Mouse (Mus musculus): ENCODE measurements at regions not wholly inside any gene's neighbourhood (a gene's known extent, or its start where the extent isn't known, plus 50 kb on each side); places are given as distances from the start of the nearest gene placed in this dataset.

DNA sequence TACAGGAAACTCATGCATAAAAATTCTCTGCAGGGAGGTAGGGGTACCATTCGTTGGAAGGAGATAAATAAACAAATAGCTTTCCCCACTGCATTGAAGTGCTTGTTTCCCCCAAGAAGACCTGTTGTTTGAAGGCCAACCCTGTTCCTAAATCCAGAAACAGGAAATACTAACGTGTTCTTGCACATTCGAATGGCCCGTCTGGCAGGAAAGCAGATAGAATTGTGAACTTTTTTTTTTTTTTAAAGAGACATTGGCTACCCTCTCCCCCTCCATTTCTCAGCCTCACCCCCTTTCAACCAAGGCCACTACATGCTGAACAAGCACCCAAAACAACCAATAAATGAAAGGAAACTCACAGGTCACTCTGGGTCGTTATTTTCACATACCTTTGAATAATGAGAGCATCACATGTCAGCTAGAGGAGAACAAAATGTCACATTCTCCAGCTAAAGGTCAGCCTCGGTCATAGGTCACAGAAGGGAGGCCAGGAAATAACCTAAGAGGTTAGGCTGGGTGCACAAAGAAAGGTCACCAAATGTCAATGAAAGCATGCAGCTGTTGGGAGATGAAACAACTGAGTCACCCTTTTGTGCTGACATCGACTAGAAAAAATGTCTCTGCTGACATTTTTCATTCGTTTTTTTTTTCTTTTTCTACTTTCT, 250.8 kb upstream of the Usp25 start:
- Histone ChIP-seq H3K27ac (no peak overlapping the region), H3K9ac (no peak overlapping the region), H3K4me3 (replicated peaks) (no peak overlapping the region), H3K9me3 (no peaks in the 10 kb centered on the region), H3K4me2 (no peak overlapping the region), H3K4me1 (no peaks in the 10 kb centered on the region), H3K27me3 (replicated peaks) (no peaks in the 10 kb centered on the region), H3K36me3 (no peaks in the 10 kb centered on the region)
- 18% methylated on average over 8 of the region's 8 CpGs for WGBS
- no peak for ATAC-seq (ENCODE audit: insufficient read depth, low FRiP score, low read depth)

DNA sequence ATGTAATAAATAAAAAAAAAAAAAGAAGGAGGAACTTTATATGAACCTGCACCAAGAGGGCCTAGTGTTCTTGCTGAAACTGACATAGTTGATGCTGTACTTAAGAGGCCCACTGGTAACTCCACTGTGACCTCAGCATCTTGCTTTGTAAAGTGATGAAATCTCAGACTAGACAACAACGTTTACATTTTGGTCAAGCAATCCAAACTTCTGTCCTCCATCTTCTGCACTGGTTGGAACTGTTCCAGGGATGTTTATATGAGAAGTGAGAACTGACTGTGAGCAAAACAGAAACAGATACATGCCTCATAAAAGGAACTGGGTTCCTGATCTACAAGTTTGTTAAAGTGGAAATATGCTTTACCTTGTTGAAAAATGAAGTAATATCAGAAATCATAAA, 251.7 kb upstream of the Usp25 start:
- WGBS, result 29% methylated on average over 1 of the region's 1 CpGs
- H3K9me3 ChIP-seq, result no peaks in the 10 kb centered on the region
- no peak for ATAC-seq (ENCODE audit: insufficient read depth, low FRiP score, low read depth)

DNA sequence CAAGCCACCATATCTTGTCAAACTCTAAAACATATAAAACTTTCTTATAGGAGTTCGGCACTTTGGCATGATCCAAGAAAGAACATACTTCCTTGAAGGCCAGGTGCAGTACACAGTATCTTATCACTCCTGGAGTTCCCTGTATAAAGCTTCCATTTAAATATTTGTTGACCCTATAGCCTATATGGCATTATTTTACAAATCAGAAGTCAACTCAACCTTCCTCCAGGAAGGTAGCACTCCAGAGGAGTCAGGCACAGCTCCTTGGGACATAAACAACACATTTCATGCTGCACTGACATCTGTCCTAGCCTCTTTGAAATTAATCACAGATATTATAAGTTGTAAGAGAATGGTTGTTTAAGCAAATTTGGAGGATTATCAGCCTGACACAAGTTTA, 252.5 kb upstream of the Usp25 start:
- Histone ChIP-seq H3K9me3 (no peaks in the 10 kb centered on the region), H3K4me1 (no peaks in the 10 kb centered on the region), H3K36me3 (no peaks in the 10 kb centered on the region), H3K27ac (no peak overlapping the region), H3K4me3 (replicated peaks) (no peak overlapping the region), H3K4me2 (no peak overlapping the region), H3K27me3 (replicated peaks) (no peaks in the 10 kb centered on the region), H3K9ac (no peak overlapping the region)
- 69% methylated on average over 1 of the region's 1 CpGs for WGBS
- ATAC-seq (ENCODE audit: insufficient read depth, low FRiP score, low read depth), result no peak

More for the DNA sequence above, 251.7 kb upstream of the Usp25 start:
- no peak overlapping the region for H3K4me2 ChIP-seq
- H3K36me3 ChIP-seq, result no peaks in the 10 kb centered on the region
- H3K4me1 ChIP-seq, result no peaks in the 10 kb centered on the region
- H3K4me3 ChIP-seq (replicated peaks), result no peak overlapping the region
- H3K27me3 ChIP-seq (replicated peaks), result no peaks in the 10 kb centered on the region
- no peak overlapping the region for H3K9ac ChIP-seq
- H3K27ac ChIP-seq, result no peak overlapping the region

DNA sequence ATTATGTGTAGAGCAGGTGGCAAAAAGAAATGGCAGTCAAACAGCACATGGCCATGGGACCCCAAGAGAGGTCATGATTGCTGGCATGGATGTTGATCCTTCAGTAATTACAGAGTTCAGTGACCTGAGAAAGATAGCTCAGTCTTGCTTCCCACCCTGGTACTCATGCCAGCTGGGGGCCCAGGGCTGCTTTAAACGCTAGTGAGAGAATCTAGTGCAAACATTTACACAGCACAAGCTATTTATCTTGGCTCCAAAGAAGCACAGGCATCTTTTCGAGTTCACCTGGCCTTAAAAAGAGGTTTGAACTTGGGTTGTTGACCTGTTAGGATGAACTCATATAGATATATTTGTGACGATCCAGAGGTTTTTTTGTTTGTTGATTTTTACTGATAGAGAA, 258.6 kb upstream of the Usp25 start:
- Histone ChIP-seq H3K27ac (no peak overlapping the region), H3K9me3 (no peaks in the 10 kb centered on the region), H3K4me2 (no peak overlapping the region), H3K4me1 (no peaks in the 10 kb centered on the region), H3K9ac (no peak overlapping the region), H3K27me3 (replicated peaks) (no peaks in the 10 kb centered on the region), H3K4me3 (replicated peaks) (no peak overlapping the region), H3K36me3 (no peaks in the 10 kb centered on the region)
- peak; percentile 31; the same call in 1 of the 2 replicates for ATAC-seq (ENCODE audit: insufficient read depth, low FRiP score, low read depth)
- WGBS, result 19% methylated on average over 3 of the region's 3 CpGs

DNA sequence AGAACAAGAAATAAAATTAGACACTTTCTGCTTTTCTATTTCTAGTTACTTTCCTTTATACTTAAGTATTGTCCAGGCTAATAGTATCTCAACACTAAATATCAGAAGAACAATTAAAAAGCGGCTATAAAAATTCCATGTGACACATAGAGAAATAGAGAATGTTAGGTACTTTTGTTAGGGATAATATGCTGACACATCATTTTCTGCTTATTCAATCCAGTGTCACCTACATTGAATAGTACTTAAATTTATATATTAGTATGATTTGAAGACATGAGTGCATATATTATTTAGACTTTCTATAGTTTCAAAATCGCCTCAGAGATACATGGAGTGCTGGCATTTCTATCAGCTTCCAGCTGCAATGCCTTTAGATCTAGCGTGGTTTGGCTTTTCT, 267.1 kb upstream of the Usp25 start:
- ATAC-seq (ENCODE audit: insufficient read depth, low FRiP score, low read depth), result no peak
- H3K36me3 ChIP-seq, result no peaks in the 10 kb centered on the region
- H3K4me2 ChIP-seq, result no peak overlapping the region
- H3K27me3 ChIP-seq (replicated peaks), result no peaks in the 10 kb centered on the region
- H3K9me3 ChIP-seq, result 0 out of 2 replicates have a peak, but pooled peaks cover 4% of the 10 kb centered on the region
- no peaks in the 10 kb centered on the region for H3K4me1 ChIP-seq
- H3K9ac ChIP-seq, result no peak overlapping the region
- H3K27ac ChIP-seq, result no peak overlapping the region
- H3K4me3 ChIP-seq (replicated peaks), result no peak overlapping the region
- 89% methylated on average over 3 of the region's 3 CpGs for WGBS

DNA sequence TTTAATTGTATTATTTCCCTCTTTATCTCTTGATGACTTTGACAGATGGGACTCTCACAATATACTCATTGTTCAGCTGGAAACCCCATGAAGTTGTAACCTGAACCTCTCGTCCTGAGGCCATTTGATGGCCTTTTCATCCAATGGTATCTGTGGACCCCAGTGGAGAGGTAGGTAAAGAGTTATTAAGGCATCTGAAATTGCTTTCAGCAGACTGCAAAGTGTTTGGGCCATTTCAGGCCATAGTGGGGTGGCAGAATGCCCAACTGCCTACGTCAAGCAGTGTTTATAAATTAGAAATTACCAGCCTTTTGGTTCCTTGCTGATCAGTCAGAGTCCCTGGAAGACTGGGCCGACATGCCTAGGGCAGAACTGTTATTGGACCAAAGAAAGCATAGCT, 272.4 kb upstream of the Usp25 start:
- 59% methylated on average over 3 of the region's 3 CpGs for WGBS
- no peaks in the 10 kb centered on the region for H3K27me3 ChIP-seq (replicated peaks)
- no peak overlapping the region for H3K9ac ChIP-seq
- no peak overlapping the region for H3K4me2 ChIP-seq
- no peaks in the 10 kb centered on the region for H3K4me1 ChIP-seq
- ATAC-seq (ENCODE audit: insufficient read depth, low FRiP score, low read depth), result no peak
- H3K4me3 ChIP-seq (replicated peaks), result no peak overlapping the region
- H3K9me3 ChIP-seq, result no peaks in the 10 kb centered on the region
- H3K27ac ChIP-seq, result no peak overlapping the region
- H3K36me3 ChIP-seq, result no peaks in the 10 kb centered on the region

DNA sequence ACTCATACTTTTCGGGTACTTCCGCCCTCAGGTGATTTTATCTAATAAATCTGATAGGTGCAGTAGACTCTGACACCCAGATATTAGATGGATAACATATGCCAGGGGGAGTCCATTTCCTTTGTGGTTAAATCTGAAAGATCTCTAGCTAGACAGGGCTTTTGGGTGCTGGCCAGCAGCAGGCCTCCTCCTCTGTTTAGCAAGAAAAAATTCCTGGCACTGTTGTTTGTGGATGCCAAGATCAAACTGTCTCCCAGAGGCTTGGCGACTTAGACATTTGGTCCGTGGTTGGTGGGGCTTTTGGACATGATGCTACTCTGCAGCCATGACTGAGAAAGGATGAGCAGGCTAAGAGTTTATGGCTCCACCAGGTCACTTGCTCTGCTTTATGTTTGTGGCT, 287.5 kb upstream of the Usp25 start:
- H3K4me3 ChIP-seq (replicated peaks), result no peak overlapping the region
- H3K4me2 ChIP-seq, result no peak overlapping the region
- no peaks in the 10 kb centered on the region for H3K4me1 ChIP-seq
- H3K9me3 ChIP-seq, result no peaks in the 10 kb centered on the region
- ATAC-seq (ENCODE audit: insufficient read depth, low FRiP score, low read depth), result no peak
- no peak overlapping the region for H3K27ac ChIP-seq
- no peaks in the 10 kb centered on the region for H3K27me3 ChIP-seq (replicated peaks)
- WGBS, result 61% methylated on average over 4 of the region's 4 CpGs
- no peak overlapping the region for H3K9ac ChIP-seq
- H3K36me3 ChIP-seq, result no peaks in the 10 kb centered on the region

DNA sequence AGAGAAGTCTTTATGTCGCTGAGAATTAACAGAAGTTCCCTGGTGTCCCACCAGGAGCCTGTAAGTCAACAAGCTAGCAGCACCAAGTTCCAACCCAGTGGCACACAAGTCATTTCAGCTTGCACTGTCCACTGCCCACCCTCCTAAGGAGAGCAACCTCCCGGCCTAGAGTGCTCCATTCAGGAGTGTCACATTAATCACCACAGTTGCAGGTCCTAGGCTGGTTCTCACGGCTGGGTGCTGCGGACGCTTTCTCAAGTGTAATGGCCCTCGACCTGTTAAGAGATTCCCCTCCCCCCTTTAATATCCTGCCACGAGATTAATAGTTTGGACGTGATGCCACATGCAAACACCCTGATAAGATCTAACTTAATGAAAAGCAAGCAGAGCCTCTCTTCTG, 288.2 kb upstream of the Usp25 start:
- Histone ChIP-seq H3K4me2 (no peak overlapping the region), H3K9me3 (no peaks in the 10 kb centered on the region), H3K27me3 (replicated peaks) (no peaks in the 10 kb centered on the region), H3K9ac (no peak overlapping the region), H3K4me1 (no peaks in the 10 kb centered on the region), H3K27ac (no peak overlapping the region), H3K4me3 (replicated peaks) (no peak overlapping the region), H3K36me3 (no peaks in the 10 kb centered on the region)
- ATAC-seq (ENCODE audit: insufficient read depth, low FRiP score, low read depth), result no peak
- 34% methylated on average over 8 of the region's 8 CpGs for WGBS

DNA sequence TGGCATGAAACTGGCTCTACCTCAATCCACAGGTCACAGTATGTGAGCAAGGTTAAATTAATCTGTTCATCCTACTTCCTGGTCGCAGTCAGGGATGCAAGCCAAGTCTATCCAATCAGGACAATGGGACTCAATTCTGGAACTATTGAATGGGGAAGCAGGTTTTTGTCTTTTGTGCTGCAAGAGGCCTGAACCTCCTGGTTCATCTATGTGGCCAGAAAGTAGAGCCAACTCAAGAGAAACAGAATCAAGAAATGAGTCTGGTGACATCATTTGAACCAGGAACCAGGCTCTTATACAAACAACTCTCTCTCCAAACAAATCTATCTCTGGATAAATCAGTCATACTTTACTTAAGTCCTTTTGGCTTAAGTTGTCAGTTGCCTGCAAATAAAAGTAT, 294.7 kb upstream of the Usp25 start:
- Histone ChIP-seq H3K4me3 (replicated peaks) (no peak overlapping the region), H3K9me3 (no peaks in the 10 kb centered on the region), H3K9ac (no peak overlapping the region), H3K36me3 (no peaks in the 10 kb centered on the region), H3K4me1 (no peaks in the 10 kb centered on the region), H3K27me3 (replicated peaks) (no peaks in the 10 kb centered on the region), H3K4me2 (no peak overlapping the region), H3K27ac (no peak overlapping the region)
- no peak for ATAC-seq (ENCODE audit: insufficient read depth, low FRiP score, low read depth)
- WGBS, result 83% methylated on average over 1 of the region's 1 CpGs

DNA sequence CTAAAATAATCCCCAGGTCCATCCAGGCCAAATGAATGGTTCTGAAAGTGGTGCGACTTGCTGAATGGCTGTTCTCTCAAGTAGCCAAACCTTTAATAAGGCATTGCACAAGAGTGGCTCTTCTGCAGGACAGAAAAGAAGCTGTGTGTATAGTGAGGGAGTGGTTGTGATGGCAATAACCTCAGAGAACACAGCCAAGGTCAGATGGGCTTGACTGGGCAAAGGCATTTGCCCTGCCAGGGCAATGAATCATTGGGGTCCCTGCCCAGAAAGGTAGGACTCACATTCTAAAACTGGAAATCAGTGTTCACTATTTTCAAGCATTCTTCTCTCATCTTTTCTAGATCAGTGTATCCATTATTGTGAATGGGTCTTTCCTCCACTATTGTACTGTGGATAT, 295.4 kb upstream of the Usp25 start:
- Histone ChIP-seq H3K36me3 (no peaks in the 10 kb centered on the region), H3K27ac (no peak overlapping the region), H3K9me3 (no peaks in the 10 kb centered on the region), H3K4me1 (no peaks in the 10 kb centered on the region), H3K4me2 (no peak overlapping the region), H3K27me3 (replicated peaks) (no peaks in the 10 kb centered on the region), H3K4me3 (replicated peaks) (no peak overlapping the region), H3K9ac (no peak overlapping the region)
- WGBS, result 81% methylated on average over 1 of the region's 1 CpGs
- ATAC-seq (ENCODE audit: insufficient read depth, low FRiP score, low read depth), result no peak

DNA sequence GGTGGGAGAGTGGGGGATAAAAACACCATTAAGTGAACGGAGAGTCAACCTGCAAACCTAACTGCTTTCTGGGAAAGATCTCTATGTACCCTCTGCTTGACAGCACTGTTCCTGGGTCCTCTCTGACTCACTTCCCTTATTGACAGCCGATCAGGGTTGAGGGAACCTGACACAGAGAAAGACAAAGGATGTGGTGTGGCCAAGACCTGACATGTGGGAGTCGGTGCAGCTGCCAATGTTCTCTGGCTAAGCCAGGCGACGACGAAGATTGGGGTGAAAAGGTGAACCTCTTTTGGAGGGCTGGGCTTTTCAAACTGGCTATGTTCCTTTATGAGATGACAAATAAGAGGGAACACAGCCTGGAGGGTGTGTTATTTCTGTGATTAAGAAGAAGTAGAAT, 318.6 kb upstream of the Usp25 start:
- no peak overlapping the region for H3K4me2 ChIP-seq
- no peak for ATAC-seq (ENCODE audit: insufficient read depth, low FRiP score, low read depth)
- no peak overlapping the region for H3K4me3 ChIP-seq (replicated peaks)
- no peaks in the 10 kb centered on the region for H3K4me1 ChIP-seq
- no peak overlapping the region for H3K9ac ChIP-seq
- no peaks in the 10 kb centered on the region for H3K27me3 ChIP-seq (replicated peaks)
- no peak overlapping the region for H3K27ac ChIP-seq
- WGBS, result 18% methylated on average over 6 of the region's 6 CpGs
- no peaks in the 10 kb centered on the region for H3K9me3 ChIP-seq
- no peaks in the 10 kb centered on the region for H3K36me3 ChIP-seq

DNA sequence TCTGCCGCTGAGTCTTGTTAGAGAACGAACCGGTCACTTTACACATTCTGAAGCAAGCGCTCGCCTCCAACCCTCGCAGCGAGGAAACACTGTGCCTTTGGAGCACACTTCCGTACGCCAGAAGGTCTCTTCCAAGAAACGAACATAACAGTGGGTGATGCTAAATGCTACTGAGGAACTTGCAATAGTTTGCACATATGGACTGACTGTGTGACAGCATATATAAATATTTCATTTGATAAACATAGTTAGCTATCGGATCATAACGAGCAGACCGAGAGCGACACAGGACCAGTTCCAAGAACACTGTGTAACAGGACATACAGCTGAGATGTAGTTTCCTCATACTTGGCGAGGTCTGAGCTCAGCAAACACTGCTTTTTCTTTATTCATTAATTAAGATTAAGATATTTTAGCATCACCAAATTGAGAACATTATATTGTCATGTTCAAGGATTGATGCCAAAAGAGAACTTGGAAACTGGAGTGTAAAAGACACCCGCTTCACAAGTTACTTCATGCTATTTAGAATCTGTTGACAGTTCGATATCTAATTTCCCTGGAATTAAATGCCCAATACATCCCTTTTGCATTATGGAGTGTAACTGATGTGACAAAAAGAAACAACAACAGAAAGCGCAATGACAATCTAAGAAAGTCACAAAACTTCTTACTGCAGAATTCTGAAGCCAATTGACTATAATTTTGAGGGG, 314.3 kb upstream of the Nrip1 start:
- no peak overlapping the region for H3K4me3 ChIP-seq (replicated peaks)
- H3K9ac ChIP-seq, result no peak overlapping the region
- ATAC-seq (ENCODE audit: insufficient read depth, low FRiP score, low read depth), result no peak
- 86% methylated on average over 18 of the region's 18 CpGs for WGBS
- H3K4me2 ChIP-seq, result no peak overlapping the region
- no peaks in the 10 kb centered on the region for H3K27me3 ChIP-seq (replicated peaks)
- H3K4me1 ChIP-seq, result no peaks in the 10 kb centered on the region
- H3K9me3 ChIP-seq, result no peaks in the 10 kb centered on the region
- H3K27ac ChIP-seq, result no peak overlapping the region
- no peaks in the 10 kb centered on the region for H3K36me3 ChIP-seq

DNA sequence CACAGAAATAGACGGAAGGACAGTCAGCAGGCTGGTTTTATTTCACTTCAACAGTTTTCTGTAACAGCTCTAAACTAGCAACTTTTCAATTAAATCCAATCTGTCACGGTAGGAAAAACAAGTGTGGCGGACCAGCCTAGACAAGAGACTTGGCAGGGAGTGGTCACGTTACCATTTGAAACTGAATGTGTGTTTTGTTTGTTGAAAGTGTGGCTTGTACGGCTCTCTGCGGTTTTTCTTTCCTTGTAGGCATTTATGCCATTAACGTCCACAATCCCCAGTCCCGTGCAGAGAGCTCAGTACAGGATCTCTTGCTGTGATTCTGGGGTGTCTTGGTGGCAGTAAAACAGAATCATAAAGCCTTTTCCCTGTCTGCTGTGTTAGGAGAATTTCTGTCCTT, 311.9 kb upstream of the Nrip1 start:
- Histone ChIP-seq H3K4me3 (replicated peaks) (no peak overlapping the region), H3K27ac (no peak overlapping the region), H3K9ac (no peak overlapping the region), H3K27me3 (replicated peaks) (no peaks in the 10 kb centered on the region), H3K9me3 (no peaks in the 10 kb centered on the region), H3K4me2 (no peak overlapping the region), H3K4me1 (no peaks in the 10 kb centered on the region), H3K36me3 (no peaks in the 10 kb centered on the region)
- ATAC-seq (ENCODE audit: insufficient read depth, low FRiP score, low read depth), result no peak
- 54% methylated on average over 8 of the region's 8 CpGs for WGBS

Measured in stomach, embryonic 15.5 days (tissue).